27 mouse cellular contexts compared by ENCODE assay signal in the genomic region with DNA sequence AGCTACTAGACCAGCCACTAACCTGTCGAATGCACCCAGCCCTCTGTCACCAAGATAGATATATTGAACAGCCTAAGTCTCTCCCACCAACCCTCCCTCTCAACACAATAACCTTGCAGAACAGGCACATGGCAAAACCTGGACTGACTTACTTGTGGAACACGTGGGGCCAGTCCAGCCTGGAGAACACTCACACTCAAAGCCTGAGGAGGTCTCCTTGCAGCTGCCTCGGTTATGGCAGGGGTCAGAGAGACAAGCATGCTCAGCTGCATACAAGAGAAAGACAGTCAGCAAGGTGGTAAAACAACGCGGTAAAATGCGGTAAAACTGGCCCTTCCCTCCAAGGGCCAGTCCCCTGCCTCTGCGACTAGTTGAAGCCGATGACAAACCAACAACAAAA. TPM values are rescaled to one million over a fixed set of nuclear protein-coding genes. Genes with fewer than 3 reads are reported as not detected.
DNase-seq lines count a peak whose midpoint lies in the region; ATAC-seq and TF ChIP-seq lines count a peak whose summit lies in the region.
"Had no signal": no experiment of that assay in that cellular context is flagged by ENCODE, and none has a peak within 500 bp of the region (broad histone marks: within the 10 kb centered on the region; RNA-seq: fewer than 3 reads in every experiment).

No protein-coding gene starts in this region.

- no peak for TF ChIP-seq CTCF in hindbrain, postnatal 0 days (IDR thresholded peaks at IDR 0.05; ENCODE audit: low read depth)
- TF ChIP-seq CTCF in testis, adult 2 months (IDR thresholded peaks at IDR 0.05; ENCODE audit: control insufficient read depth, insufficient read depth, insufficient replicate concordance, low read depth, low read length) = no peak

- 57% methylated on average over 8 of the region's 8 CpGs for WGBS in hindbrain, embryonic 10.5 days
- 56% methylated on average over 8 of the region's 8 CpGs for WGBS in hindbrain, postnatal 0 days
- WGBS in midbrain, embryonic 11.5 days = 40% methylated on average over 8 of the region's 8 CpGs
- WGBS in midbrain, embryonic 13.5 days = 34% methylated on average over 8 of the region's 8 CpGs

- H3K9me3 ChIP-seq in hindbrain, embryonic 10.5 days = no peaks in the 10 kb centered on the region
- H3K9me3 ChIP-seq in hindbrain, postnatal 0 days (ENCODE audit: low read length) = no peaks in the 10 kb centered on the region
- H3K9me3 ChIP-seq in midbrain, embryonic 11.5 days (ENCODE audit: control insufficient read depth, low read length) = no peaks in the 10 kb centered on the region
- H3K9me3 ChIP-seq in midbrain, embryonic 13.5 days = no peaks in the 10 kb centered on the region
- H3K9me3 ChIP-seq: embryonic facial prominence, embryonic 13.5 days; embryonic facial prominence, embryonic 15.5 days; forebrain, embryonic 10.5 days; forebrain, embryonic 12.5 days had no signal

- peaks cover 99% of the 10 kb centered on the region for H3K4me1 ChIP-seq in hindbrain, embryonic 10.5 days (replicated peaks)
- no peaks in the 10 kb centered on the region for H3K4me1 ChIP-seq in hindbrain, postnatal 0 days (ENCODE audit: insufficient read depth, low read length)
- H3K4me1 ChIP-seq in midbrain, embryonic 11.5 days (ENCODE audit: control insufficient read depth, insufficient read depth, low read length) = peaks cover 75% of the 10 kb centered on the region
- peaks cover 72% of the 10 kb centered on the region for H3K4me1 ChIP-seq in midbrain, embryonic 13.5 days (replicated peaks)
- H3K4me1 ChIP-seq in testis, adult 2 months (ENCODE audit: control insufficient read depth, insufficient read depth, low read length) = no peaks in the 10 kb centered on the region

- H3K27ac ChIP-seq in hindbrain, embryonic 10.5 days = peak overlapping the region; percentile 42; the same call in 1 of the 2 replicates
- no peak overlapping the region for H3K27ac ChIP-seq in hindbrain, postnatal 0 days
- no peak overlapping the region for H3K27ac ChIP-seq in midbrain, embryonic 11.5 days (ENCODE audit: low read depth, low read length)
- H3K27ac ChIP-seq in midbrain, embryonic 13.5 days = no peak overlapping the region
- H3K27ac ChIP-seq in testis, adult 2 months (ENCODE audit: control insufficient read depth, insufficient read depth, low read depth, low read length) = no peak overlapping the region
- H3K27ac ChIP-seq: embryonic facial prominence, embryonic 13.5 days; embryonic facial prominence, embryonic 15.5 days; forebrain, embryonic 10.5 days; forebrain, embryonic 12.5 days had no signal

- ATAC-seq in hindbrain, postnatal 0 days = no peak
- no peak for ATAC-seq in midbrain, embryonic 11.5 days (ENCODE audit: low FRiP score)
- ATAC-seq in midbrain, embryonic 13.5 days = no peak
- ATAC-seq: activated CD4-positive, CD25-positive, alpha-beta regulatory T cell, adult 4 months; CD4-positive, CD25-positive, alpha-beta regulatory T cell, adult 4 months; forebrain, embryonic 14.5 days; forebrain, embryonic 16.5 days; Patski had no signal

- no peak overlapping the region for H3K4me3 ChIP-seq in hindbrain, embryonic 10.5 days
- H3K4me3 ChIP-seq in hindbrain, postnatal 0 days (ENCODE audit: low read length) = no peak overlapping the region
- no peak overlapping the region for H3K4me3 ChIP-seq in midbrain, embryonic 11.5 days (ENCODE audit: low read depth, low read length)
- no peak overlapping the region for H3K4me3 ChIP-seq in midbrain, embryonic 13.5 days (replicated peaks)
- H3K4me3 ChIP-seq in testis, adult 2 months (ENCODE audit: control insufficient read depth, low read depth, low read length) = peak overlapping the region; percentile 53
- H3K4me3 ChIP-seq: embryonic facial prominence, embryonic 13.5 days; embryonic facial prominence, embryonic 15.5 days; erythroblast, embryonic 14.5 days; forebrain, embryonic 10.5 days; forebrain, embryonic 12.5 days had no signal

- no peaks in the 10 kb centered on the region; the same call in 1 of the 2 replicates for H3K27me3 ChIP-seq in hindbrain, embryonic 10.5 days (ENCODE audit: insufficient read depth, poor library complexity, severe bottlenecking)
- H3K27me3 ChIP-seq in hindbrain, postnatal 0 days (ENCODE audit: insufficient read depth, low read length) = no peaks in the 10 kb centered on the region
- no peaks in the 10 kb centered on the region for H3K27me3 ChIP-seq in midbrain, embryonic 11.5 days (ENCODE audit: control insufficient read depth, insufficient read depth, low read length)
- no peaks in the 10 kb centered on the region; the same call in 1 of the 2 replicates for H3K27me3 ChIP-seq in midbrain, embryonic 13.5 days
- no peaks in the 10 kb centered on the region for H3K27me3 ChIP-seq in testis, adult 2 months (ENCODE audit: control insufficient read depth, insufficient read depth, low read length)
- H3K27me3 ChIP-seq: CH12.LX; embryonic facial prominence, embryonic 13.5 days; embryonic facial prominence, embryonic 15.5 days; Patski had no signal

- peaks cover 84% of the 10 kb centered on the region for H3K36me3 ChIP-seq in hindbrain, embryonic 10.5 days
- no peaks in the 10 kb centered on the region; the same call in 1 of the 2 replicates for H3K36me3 ChIP-seq in hindbrain, postnatal 0 days (ENCODE audit: insufficient read depth, low read length)
- H3K36me3 ChIP-seq in midbrain, embryonic 11.5 days (ENCODE audit: control insufficient read depth, insufficient read depth, low read length) = peaks cover 20% of the 10 kb centered on the region
- H3K36me3 ChIP-seq in midbrain, embryonic 13.5 days = peaks cover 33% of the 10 kb centered on the region
- H3K36me3 ChIP-seq in testis, adult 2 months (ENCODE audit: control insufficient read depth, insufficient read depth, low read length) = no peaks in the 10 kb centered on the region
- H3K36me3 ChIP-seq: G1E had no signal

- no peak overlapping the region for H3K4me2 ChIP-seq in hindbrain, postnatal 0 days (ENCODE audit: low read depth, low read length)
- no peak overlapping the region for H3K4me2 ChIP-seq in midbrain, embryonic 11.5 days
- no peak overlapping the region for H3K4me2 ChIP-seq in midbrain, embryonic 13.5 days (replicated peaks)
- H3K4me2 ChIP-seq: embryonic facial prominence, embryonic 13.5 days; embryonic facial prominence, embryonic 15.5 days; forebrain, embryonic 12.5 days had no signal

- no peak for TF ChIP-seq POLR2A in testis, adult 2 months (IDR thresholded peaks at IDR 0.05; ENCODE audit: control insufficient read depth, low read depth, low read length)

- H3K9ac ChIP-seq in hindbrain, postnatal 0 days (replicated peaks; ENCODE audit: low read length) = no peak overlapping the region
- no peak overlapping the region for H3K9ac ChIP-seq in midbrain, embryonic 11.5 days (ENCODE audit: low read length)
- no peak overlapping the region for H3K9ac ChIP-seq in midbrain, embryonic 13.5 days (replicated peaks)
- H3K9ac ChIP-seq: embryonic facial prominence, embryonic 13.5 days; embryonic facial prominence, embryonic 15.5 days; forebrain, embryonic 12.5 days had no signal

- DNase-seq in hindbrain, embryonic 10.5 days (ENCODE audit: low spot score) = no peak
- no peak for DNase-seq in hindbrain, postnatal 0 days (ENCODE audit: low spot score)
- DNase-seq in midbrain, embryonic 11.5 days (ENCODE audit: low spot score, missing footprints) = peak; percentile 90
- DNase-seq in testis, postnatal 14 days (ENCODE audit: low spot score) = no peak
- DNase-seq: adrenal gland, adult 8-10 months; adrenal gland, postnatal 14 days; adrenal gland, postnatal 36 days; B cell, adult 2 months; cerebellum, adult 11-12 months; cerebellum, adult 2 months; cerebellum, adult 9-10 months; cerebellum, postnatal 10 days; cerebellum, postnatal 25 days had no signal

RNA-seq across cellular contexts. Expression of gene Jag1, which starts 22.1 kb away (rescaled TPM):
- 21.2 and 30.5 TPM in 2 replicates for polyA plus RNA-seq in hindbrain, embryonic 10.5 days (2016; fragmentation: Nextera tagmentation; extraction: Ambion mirVana)
- 8.5 and 8.7 TPM in 2 replicates for total RNA-seq in hindbrain, postnatal 0 days (2014; rRNA removed)
- polyA plus RNA-seq in hindbrain, postnatal 0 days (2015; fragmentation: Nextera tagmentation; extraction: Ambion mirVana) = 4.9 and 5.5 TPM in 2 replicates
- polyA plus RNA-seq in midbrain, embryonic 11.5 days (2014; fragmentation: Nextera tagmentation; extraction: Ambion mirVana) = 35.4 TPM in 2 replicates
- polyA plus RNA-seq in midbrain, embryonic 13.5 days (2015; fragmentation: Nextera tagmentation; extraction: Ambion mirVana) = 22.1 and 27.4 TPM in 2 replicates
- polyA plus RNA-seq in testis, adult 2 months (2012; rRNA removed) = 7.0 and 7.1 TPM in 2 replicates
- total RNA-seq: CH12.LX, G1E had no signal
- polyA plus RNA-seq: erythroblast, embryonic 14.5 days; G1E had no signal
